Mouse (Mus musculus): Measurements from ENCODE around the gene Scube2.

GRCm38 (mm10) chr7:109794556-109794955 lies 70.9 kb downstream of the Scube2 start:
- TF ChIP-seq POLR2A (IDR thresholded peaks at IDR 0.05; ENCODE audit: insufficient read depth, low read depth, low read length): no peak
- TF ChIP-seq CTCF (IDR thresholded peaks at IDR 0.05; ENCODE audit: insufficient read depth, low read depth, low read length): no peak

Measured in olfactory bulb, adult 2 months (tissue).